Mouse (Mus musculus) MEL (cell line): ENCODE data around the gene Gjb4. TPM values are rescaled to one million over a fixed set of nuclear protein-coding genes. Genes with fewer than 3 reads are reported as not detected.

Experiments
- DNase-seq: peaks from one replicate; pipeline ENCODE4 v3.0.0; 2011; ENCODE audit warnings: low read depth, low spot score
- H3K27ac ChIP-seq: 2 replicates; pipeline ENCODE4 v1.5.1; 2012; ENCODE audit warnings: low read depth, mild to moderate bottlenecking, control low read depth, low read length, moderate library complexity; ENCODE audit not compliant: control insufficient read depth
- H3K27me3 ChIP-seq, 2 experiments: fragments of 150-350 bp in 1 of 2; sonication (generic) in 1 of 2; 2 replicates each; pipeline ENCODE4 v1.6.1; 2012; ENCODE audit warnings: low read length in 2 of 2, mild to moderate bottlenecking in 2 of 2, improper control_type of control experiment in 1 of 2, moderate library complexity in 1 of 2; ENCODE audit not compliant: insufficient read depth in 2 of 2, control insufficient read depth in 1 of 2
- H3K36me3 ChIP-seq, 2 experiments: 2 replicates each; pipeline ENCODE4 v1.6.1; 2012 to 2014; ENCODE audit warnings: low read length in 2 of 2, improper control_type of control experiment in 1 of 2, inconsistent platforms in 1 of 2, mild to moderate bottlenecking in 1 of 2; ENCODE audit not compliant: insufficient read depth in 2 of 2, control insufficient read depth in 1 of 2
- H3K4me1 ChIP-seq, 2 experiments: fragments of 150-350 bp in 1 of 2; sonication (generic) in 1 of 2; 2 replicates each; pipeline ENCODE4 v1.6.1; 2012; ENCODE audit warnings: low read length in 2 of 2, improper control_type of control experiment in 1 of 2, mild to moderate bottlenecking in 1 of 2; ENCODE audit not compliant: insufficient read depth in 2 of 2, control insufficient read depth in 1 of 2
- H3K4me3 ChIP-seq, 2 experiments: fragments of 150-350 bp in 1 of 2; sonication (generic) in 1 of 2; 2 replicates each; pipeline ENCODE4 v1.5.1; 2012; ENCODE audit warnings: low read depth in 2 of 2, low read length in 2 of 2, mild to moderate bottlenecking in 2 of 2, moderate library complexity in 2 of 2, control low read depth in 1 of 2, improper control_type of control experiment in 1 of 2; ENCODE audit not compliant: control insufficient read depth in 1 of 2, insufficient read depth in 1 of 2
- H3K79me2 ChIP-seq: 2 replicates; pipeline ENCODE4 v1.6.1; 2012; ENCODE audit warnings: mild to moderate bottlenecking, low read length, moderate library complexity; ENCODE audit not compliant: control insufficient read depth, poor library complexity, insufficient read depth
- H3K9ac ChIP-seq: 2 replicates; pipeline ENCODE4 v1.6.1; 2012; ENCODE audit warnings: low read depth, mild to moderate bottlenecking, control low read depth, low read length, moderate library complexity; ENCODE audit not compliant: control insufficient read depth, poor library complexity, severe bottlenecking
- H3K9me3 ChIP-seq: fragments of 150-350 bp; sonication (generic); replicated peaks from 2 replicates; pipeline ENCODE4 v1.6.1; 2012; ENCODE audit warnings: mild to moderate bottlenecking, low read length, improper control_type of control experiment, moderate library complexity; ENCODE audit not compliant: insufficient read depth
- BHLHE40 ChIP-seq: IDR thresholded peaks from 2 replicates; pipeline ENCODE4 v1.6.1; 2012; ENCODE audit warnings: low read depth, mild to moderate bottlenecking, inconsistent platforms, low read length, improper control_type of control experiment, borderline replicate concordance
- CHD1 ChIP-seq: IDR thresholded peaks from 2 replicates; pipeline ENCODE4 v1.6.1; 2012; ENCODE audit warnings: low read depth, mild to moderate bottlenecking, inconsistent platforms, low read length, improper control_type of control experiment
- CHD2 ChIP-seq: IDR thresholded peaks from 2 replicates; pipeline ENCODE4 v1.6.1; 2011; ENCODE audit warnings: low read length, improper control_type of control experiment
- CTCF ChIP-seq, 3 experiments: IDR thresholded peaks in 2 of 3; conservative IDR thresholded peaks in 1 of 3; 2 replicates each; pipeline ENCODE4 v1.5.1; 2011 to 2012; ENCODE audit warnings: low read length in 3 of 3, low read depth in 2 of 3, mild to moderate bottlenecking in 2 of 3, improper control_type of control experiment in 1 of 3, inconsistent platforms in 1 of 3, mixed read lengths in 1 of 3, moderate library complexity in 1 of 3; ENCODE audit not compliant: control insufficient read depth in 1 of 3, insufficient read depth in 1 of 3, poor library complexity in 1 of 3, severe bottlenecking in 1 of 3
- E2F4 ChIP-seq: IDR thresholded peaks from 2 replicates; pipeline ENCODE4 v1.6.1; 2011; ENCODE audit warnings: low read depth, low read length, improper control_type of control experiment, borderline replicate concordance
- EP300 ChIP-seq, 2 experiments: IDR thresholded peaks; 2 replicates each; pipeline ENCODE4 v1.6.1; 2011; ENCODE audit warnings: improper control_type of control experiment in 2 of 2, low read length in 2 of 2, low read depth in 1 of 2, mild to moderate bottlenecking in 1 of 2
- GABPA ChIP-seq: IDR thresholded peaks from 2 replicates; pipeline ENCODE4 v1.6.1; 2012; ENCODE audit warnings: low read depth, mild to moderate bottlenecking, inconsistent platforms, low read length, improper control_type of control experiment, moderate library complexity
- JUND ChIP-seq: IDR thresholded peaks from 2 replicates; pipeline ENCODE4 v1.6.1; 2011; ENCODE audit warnings: low read depth, mild to moderate bottlenecking, improper control_type of control experiment, low read length
- MAFK ChIP-seq: IDR thresholded peaks from 2 replicates; pipeline ENCODE4 v1.6.1; 2011; ENCODE audit warnings: low read depth, mild to moderate bottlenecking, low read length, improper control_type of control experiment, borderline replicate concordance
- MAX ChIP-seq: IDR thresholded peaks from 2 replicates; pipeline ENCODE4 v1.6.1; 2011; ENCODE audit warnings: low read length, improper control_type of control experiment
- MEF2A ChIP-seq: IDR thresholded peaks from 2 replicates; pipeline ENCODE4 v1.6.1; 2014; ENCODE audit warnings: low read depth, mild to moderate bottlenecking, inconsistent platforms, low read length, improper control_type of control experiment; ENCODE audit not compliant: poor library complexity, insufficient replicate concordance, severe bottlenecking; ENCODE audit errors: extremely low read depth
- MYC ChIP-seq: IDR thresholded peaks from 2 replicates; pipeline ENCODE4 v1.6.1; 2011; ENCODE audit warnings: low read depth, mild to moderate bottlenecking, low read length, improper control_type of control experiment, moderate library complexity
- NRF1 ChIP-seq: IDR thresholded peaks from 2 replicates; pipeline ENCODE4 v1.6.1; 2014; ENCODE audit warnings: low read depth, mild to moderate bottlenecking, inconsistent platforms, low read length, improper control_type of control experiment, moderate library complexity; ENCODE audit not compliant: poor library complexity, insufficient read depth, severe bottlenecking
- POLR2AphosphoS2 ChIP-seq: IDR thresholded peaks from 2 replicates; pipeline ENCODE4 v1.6.1; 2011; ENCODE audit warnings: low read length, improper control_type of control experiment
- SIN3A ChIP-seq: IDR thresholded peaks from 2 replicates; pipeline ENCODE4 v1.6.1; 2012; ENCODE audit warnings: low read length, improper control_type of control experiment, inconsistent platforms
- TAL1 ChIP-seq: IDR thresholded peaks from 2 replicates; pipeline ENCODE4 v1.6.1; 2012; ENCODE audit warnings: mild to moderate bottlenecking, inconsistent platforms, low read length, moderate library complexity, mixed read lengths
- TBP ChIP-seq: IDR thresholded peaks from 2 replicates; pipeline ENCODE4 v1.8.0; 2011; ENCODE audit warnings: low read depth, low read length, improper control_type of control experiment
- UBTF ChIP-seq: IDR thresholded peaks from 2 replicates; pipeline ENCODE4 v1.6.1; 2012; ENCODE audit warnings: low read depth, mild to moderate bottlenecking, inconsistent platforms, low read length, improper control_type of control experiment, moderate library complexity, borderline replicate concordance; ENCODE audit not compliant: insufficient read depth
- USF1 ChIP-seq: IDR thresholded peaks from 2 replicates; pipeline ENCODE4 v1.6.1; 2014; ENCODE audit warnings: low read depth, mild to moderate bottlenecking, inconsistent platforms, low read length, improper control_type of control experiment, moderate library complexity
- USF2 ChIP-seq, 2 experiments: IDR thresholded peaks; 2 replicates each; pipeline ENCODE4 v1.6.1; 2011 to 2012; ENCODE audit warnings: improper control_type of control experiment in 2 of 2, low read length in 2 of 2, borderline replicate concordance in 1 of 2, inconsistent platforms in 1 of 2, low read depth in 1 of 2, mild to moderate bottlenecking in 1 of 2; ENCODE audit not compliant: insufficient read depth in 1 of 2
- ZC3H11A ChIP-seq: IDR thresholded peaks from 2 replicates; pipeline ENCODE4 v1.6.1; 2012; ENCODE audit warnings: low read depth, mild to moderate bottlenecking, inconsistent platforms, low read length, improper control_type of control experiment
- polyA plus RNA-seq, 2 experiments: library from polyadenylated mRNA; stranded (reverse) in 1 of 2; unstranded in 1 of 2; fragments of >175 nt in 1 of 2; fragments of >200 nt in 1 of 2; gene quantifications; 2 replicates each; pipeline versions ENCODE4 v1.2.1 to v1.2.4; 2012; ENCODE audit warnings: low replicate concordance in 2 of 2, low read depth in 1 of 2; ENCODE audit not compliant: insufficient read length in 2 of 2, insufficient read depth in 1 of 2, missing spikeins in 1 of 2
- total RNA-seq: library from RNA; depleted of rRNA; stranded (reverse); fragments of 300-350 nt; gene quantifications from 2 replicates; pipeline ENCODE4 v1.2.3, GENCODE M21; 2012

Gjb4 gene
- total and polyA plus RNA-seq, 3 experiments = not detected

DNA sequence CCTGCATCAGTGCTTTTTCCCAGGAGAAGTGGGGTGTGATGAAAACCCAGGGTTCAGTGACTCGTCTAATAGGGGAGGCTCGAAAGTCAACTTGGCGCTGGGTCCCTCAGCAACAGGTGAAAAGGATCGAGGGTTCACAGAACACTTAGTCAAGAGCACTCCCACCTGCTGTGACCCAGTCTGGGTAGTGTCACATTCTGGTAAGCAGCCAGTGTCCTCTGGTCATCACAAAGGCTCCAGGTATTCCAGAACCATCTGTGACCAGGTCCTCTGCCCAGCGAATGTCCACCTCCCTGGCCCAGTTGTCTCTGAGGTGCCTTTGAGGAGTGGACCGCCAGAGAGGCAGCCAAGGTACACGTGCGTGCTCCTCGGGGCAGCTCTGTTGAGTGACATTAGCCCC lies 42.3 kb downstream of the Gjb4 start:
- Histone ChIP-seq H3K27ac (no peak overlapping the region), H3K36me3 (no peaks in the 10 kb centered on the region), H3K79me2 (no peaks in the 10 kb centered on the region), H3K4me3 (no peak overlapping the region), H3K4me1 (no peaks in the 10 kb centered on the region), H3K9ac (no peak overlapping the region), H3K27me3 (no peaks in the 10 kb centered on the region), H3K9me3 (no peaks in the 10 kb centered on the region)
- DNase-seq = no peak
- TF ChIP-seq MAFK = no peak
- TF ChIP-seq MYC = no peak
- TF ChIP-seq CTCF (IDR thresholded peaks at IDR 0.05 in 2 of 3, conservative IDR thresholded peaks at IDR 0.05 in 1 of 3; ENCODE audit: control insufficient read depth in 1 of 3, insufficient read depth in 1 of 3, low read depth in 2 of 3, low read length in 3 of 3, poor library complexity in 1 of 3, severe bottlenecking in 1 of 3) = no peak

DNA sequence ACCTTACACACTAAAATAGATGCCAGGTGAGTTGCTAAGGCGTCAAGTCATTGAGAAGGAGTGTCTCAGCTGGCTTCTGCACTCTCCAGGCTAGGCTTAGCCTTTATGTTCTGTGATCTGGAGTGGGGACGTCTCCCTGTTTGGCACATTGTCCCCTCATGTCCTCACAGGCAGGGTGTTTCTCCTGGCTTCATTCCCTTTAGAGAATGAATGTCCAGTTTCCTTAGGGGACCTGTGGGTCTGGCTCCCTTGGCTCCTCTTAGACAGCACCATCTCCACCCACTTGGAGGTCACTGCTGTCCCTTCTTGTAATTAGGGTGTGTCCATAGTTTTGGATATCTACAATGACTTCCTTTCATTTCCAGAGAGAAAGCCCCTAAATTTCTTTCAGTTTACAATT lies 47.0 kb downstream of the Gjb4 start:
- DNase-seq = no peak
- Histone ChIP-seq H3K27me3 (no peaks in the 10 kb centered on the region), H3K9ac (no peak overlapping the region), H3K4me3 (no peak overlapping the region), H3K27ac (no peak overlapping the region), H3K4me1 (no peaks in the 10 kb centered on the region), H3K79me2 (no peaks in the 10 kb centered on the region)
- TF ChIP-seq EP300 (IDR thresholded peaks at IDR 0.05; ENCODE audit: low read depth in 1 of 2, low read length in 2 of 2) = no peak
- no peak for TF ChIP-seq USF1
- no peak for TF ChIP-seq CHD2
- no peak for TF ChIP-seq ZC3H11A
- no peak for TF ChIP-seq CHD1
- no peak for TF ChIP-seq GABPA
- TF ChIP-seq UBTF = no peak
- no peak for TF ChIP-seq CTCF (IDR thresholded peaks at IDR 0.05 in 2 of 3, conservative IDR thresholded peaks at IDR 0.05 in 1 of 3; ENCODE audit: control insufficient read depth in 1 of 3, insufficient read depth in 1 of 3, low read depth in 2 of 3, low read length in 3 of 3, poor library complexity in 1 of 3, severe bottlenecking in 1 of 3)
- TF ChIP-seq MYC = no peak
- no peak for TF ChIP-seq JUND
- no peak for TF ChIP-seq BHLHE40
- no peak for TF ChIP-seq NRF1
- TF ChIP-seq TBP = no peak
- no peak for TF ChIP-seq POLR2AphosphoS2
- no peak for TF ChIP-seq MEF2A
- no peak for TF ChIP-seq SIN3A
- TF ChIP-seq USF2 (IDR thresholded peaks at IDR 0.05; ENCODE audit: borderline replicate concordance in 1 of 2, insufficient read depth in 1 of 2, low read depth in 1 of 2, low read length in 2 of 2) = no peak
- TF ChIP-seq TAL1 = no peak
- TF ChIP-seq E2F4 = no peak
- TF ChIP-seq MAX = no peak
- TF ChIP-seq, all 39 proteins: peak for 0
- no peaks in the 10 kb centered on the region for H3K9me3 ChIP-seq
- no peaks in the 10 kb centered on the region for H3K36me3 ChIP-seq
